Mouse (Mus musculus) ES-CJ7 (cell line): ENCODE data around the gene Zdhhc5.

Experiments used
- DNase-seq: peaks from one replicate; pipeline ENCODE4 v3.0.0; 2011; ENCODE audit warnings: low read depth, low spot score

The Zdhhc5 gene

GRCm38 (mm10) chr2:84647051-84647568, 67.9 kb downstream of the Zdhhc5 start:
- DNase-seq: no peak

GRCm38 (mm10) chr2:84646138-84646537, 68.8 kb downstream of the Zdhhc5 start:
- DNase-seq: no peak

GRCm38 (mm10) chr2:84640833-84641232, 74.1 kb downstream of the Zdhhc5 start:
- no peak for DNase-seq

- no peak for DNase-seq
Observed at GRCm38 (mm10) chr2:84638428-84639220, 76.4 kb downstream of the Zdhhc5 start.
